Mouse (Mus musculus): Measurements from ENCODE around the gene Serpina9.
"Not testable (repeated sequence)": the region's sequence is repeated elsewhere in the genome, so short reads cannot be mapped to it uniquely, and the experiment has no call there.

Serpina9 gene

GRCm38 (mm10) chr12:103966761-103967160 is 46.8 kb downstream of the Serpina9 start:
- no peaks in the 10 kb centered on the region for H3K4me1 ChIP-seq (replicated peaks; ENCODE audit: low read depth, low read length)
- H3K9me3 ChIP-seq (ENCODE audit: low read length), result peaks cover 100% of the 10 kb centered on the region
- H3K4me3 ChIP-seq (replicated peaks; ENCODE audit: low read length), result no peak overlapping the region; the same call in 1 of the 2 replicates
- TF ChIP-seq POU5F1 (IDR thresholded peaks at IDR 0.05; ENCODE audit: borderline replicate concordance, low read length) (no peak), CTCF (conservative IDR thresholded peaks at IDR 0.05; ENCODE audit: low read length) (no peak), NANOG (IDR thresholded peaks at IDR 0.05; ENCODE audit: borderline replicate concordance, low read length) (no peak)
- no peaks in the 10 kb centered on the region for H3K36me3 ChIP-seq (ENCODE audit: insufficient read depth, low read length)
- no peaks in the 10 kb centered on the region for H3K27me3 ChIP-seq (ENCODE audit: insufficient read depth, low read length)

- Histone ChIP-seq H3K9me3 (ENCODE audit: low read length) (peaks cover 91% of the 10 kb centered on the region), H3K27me3 (ENCODE audit: insufficient read depth, low read length) (no peaks in the 10 kb centered on the region), H3K4me3 (replicated peaks; ENCODE audit: low read length) (no peak overlapping the region), H3K4me1 (replicated peaks; ENCODE audit: low read depth, low read length) (no peaks in the 10 kb centered on the region), H3K36me3 (ENCODE audit: insufficient read depth, low read length) (no peaks in the 10 kb centered on the region)
- no peak for TF ChIP-seq CTCF (conservative IDR thresholded peaks at IDR 0.05; ENCODE audit: low read length)
- TF ChIP-seq NANOG (IDR thresholded peaks at IDR 0.05; ENCODE audit: borderline replicate concordance, low read length), result no peak
- no peak for TF ChIP-seq POU5F1 (IDR thresholded peaks at IDR 0.05; ENCODE audit: borderline replicate concordance, low read length)
These were observed 50.3 kb downstream of the Serpina9 start for GRCm38 (mm10) chr12:103963288-103963687.

GRCm38 (mm10) chr12:103962860-103963259 is 50.7 kb downstream of the Serpina9 start:
- Histone ChIP-seq H3K4me3 (replicated peaks; ENCODE audit: low read length) (no peak overlapping the region), H3K9me3 (ENCODE audit: low read length) (peaks cover 87% of the 10 kb centered on the region), H3K4me1 (replicated peaks; ENCODE audit: low read depth, low read length) (no peaks in the 10 kb centered on the region), H3K36me3 (ENCODE audit: insufficient read depth, low read length) (no peaks in the 10 kb centered on the region), H3K27me3 (ENCODE audit: insufficient read depth, low read length) (no peaks in the 10 kb centered on the region)
- TF ChIP-seq NANOG (IDR thresholded peaks at IDR 0.05; ENCODE audit: borderline replicate concordance, low read length) (no peak), CTCF (conservative IDR thresholded peaks at IDR 0.05; ENCODE audit: low read length) (no peak), POU5F1 (IDR thresholded peaks at IDR 0.05; ENCODE audit: borderline replicate concordance, low read length) (no peak)

GRCm38 (mm10) chr12:103962337-103962736 is 51.2 kb downstream of the Serpina9 start:
- H3K4me3 ChIP-seq (replicated peaks; ENCODE audit: low read length), result no peak overlapping the region
- peaks cover 82% of the 10 kb centered on the region for H3K9me3 ChIP-seq (ENCODE audit: low read length)
- no peaks in the 10 kb centered on the region for H3K27me3 ChIP-seq (ENCODE audit: insufficient read depth, low read length)
- no peaks in the 10 kb centered on the region for H3K36me3 ChIP-seq (ENCODE audit: insufficient read depth, low read length)
- no peak for TF ChIP-seq POU5F1 (IDR thresholded peaks at IDR 0.05; ENCODE audit: borderline replicate concordance, low read length)
- TF ChIP-seq CTCF (conservative IDR thresholded peaks at IDR 0.05; ENCODE audit: low read length), result no peak
- no peak for TF ChIP-seq NANOG (IDR thresholded peaks at IDR 0.05; ENCODE audit: borderline replicate concordance, low read length)
- H3K4me1 ChIP-seq (replicated peaks; ENCODE audit: low read depth, low read length), result no peaks in the 10 kb centered on the region

GRCm38 (mm10) chr12:103961716-103962115 is 51.8 kb downstream of the Serpina9 start:
- Histone ChIP-seq H3K4me1 (replicated peaks; ENCODE audit: low read depth, low read length) (no peaks in the 10 kb centered on the region), H3K9me3 (ENCODE audit: low read length) (peaks cover 76% of the 10 kb centered on the region), H3K4me3 (replicated peaks; ENCODE audit: low read length) (no peak overlapping the region), H3K36me3 (ENCODE audit: insufficient read depth, low read length) (no peaks in the 10 kb centered on the region), H3K27me3 (ENCODE audit: insufficient read depth, low read length) (no peaks in the 10 kb centered on the region)
- TF ChIP-seq CTCF (conservative IDR thresholded peaks at IDR 0.05; ENCODE audit: low read length), result no peak
- no peak for TF ChIP-seq NANOG (IDR thresholded peaks at IDR 0.05; ENCODE audit: borderline replicate concordance, low read length)

- no peaks in the 10 kb centered on the region for H3K4me1 ChIP-seq (replicated peaks; ENCODE audit: low read depth, low read length)
- no peaks in the 10 kb centered on the region for H3K36me3 ChIP-seq (ENCODE audit: insufficient read depth, low read length)
- no peak within 1 kb of the TSS for H3K4me3 ChIP-seq (replicated peaks; ENCODE audit: low read length)
- no peaks in the 10 kb centered on the region for H3K27me3 ChIP-seq (ENCODE audit: insufficient read depth, low read length)
- no peak for TF ChIP-seq POU5F1 (IDR thresholded peaks at IDR 0.05; ENCODE audit: borderline replicate concordance, low read length)
- no peak for TF ChIP-seq NANOG (IDR thresholded peaks at IDR 0.05; ENCODE audit: borderline replicate concordance, low read length)
- TF ChIP-seq CTCF (conservative IDR thresholded peaks at IDR 0.05; ENCODE audit: low read length), result no peak
- H3K9me3 ChIP-seq (ENCODE audit: low read length), result peaks cover 46% of the 10 kb centered on the region
These were observed 54.8 kb downstream of the Serpina9 start, which contains the start of gene Serpina1e for GRCm38 (mm10) chr12:103958798-103959197. Serpina1e (minus strand) TSS chr12:103958975.

GRCm38 (mm10) chr12:103956555-103956954 is 57.0 kb downstream of the Serpina9 start:
- not testable (repeated sequence) for H3K36me3 ChIP-seq (ENCODE audit: insufficient read depth, low read length); H3K4me1 ChIP-seq (replicated peaks; ENCODE audit: low read depth, low read length); H3K27me3 ChIP-seq (ENCODE audit: insufficient read depth, low read length); H3K4me3 ChIP-seq (replicated peaks; ENCODE audit: low read length)
- peaks cover 24% of the 10 kb centered on the region for H3K9me3 ChIP-seq (ENCODE audit: low read length)

GRCm38 (mm10) chr12:103952972-103953371 is 60.6 kb downstream of the Serpina9 start:
- H3K9me3 ChIP-seq (ENCODE audit: low read length); H3K4me3 ChIP-seq (replicated peaks; ENCODE audit: low read length); H3K27me3 ChIP-seq (ENCODE audit: insufficient read depth, low read length); H3K4me1 ChIP-seq (replicated peaks; ENCODE audit: low read depth, low read length); H3K36me3 ChIP-seq (ENCODE audit: insufficient read depth, low read length): not testable (repeated sequence)

- H3K36me3 ChIP-seq (ENCODE audit: insufficient read depth, low read length), result no peaks in the 10 kb centered on the region
- no peaks in the 10 kb centered on the region for H3K4me1 ChIP-seq (replicated peaks; ENCODE audit: low read depth, low read length)
- no peaks in the 10 kb centered on the region for H3K9me3 ChIP-seq (ENCODE audit: low read length)
- H3K4me3 ChIP-seq (replicated peaks; ENCODE audit: low read length), result no peak overlapping the region
- no peaks in the 10 kb centered on the region for H3K27me3 ChIP-seq (ENCODE audit: insufficient read depth, low read length)
- TF ChIP-seq CTCF (conservative IDR thresholded peaks at IDR 0.05; ENCODE audit: low read length) (no peak), NANOG (IDR thresholded peaks at IDR 0.05; ENCODE audit: borderline replicate concordance, low read length) (no peak), POU5F1 (IDR thresholded peaks at IDR 0.05; ENCODE audit: borderline replicate concordance, low read length) (no peak)
These were observed 67.3 kb downstream of the Serpina9 start for GRCm38 (mm10) chr12:103946243-103946642.

Data from E14TG2a.4 (cell line).